Mouse (Mus musculus) cerebellum, postnatal 25 days (tissue): ENCODE data around the gene Chrna9.
"Not testable (repeated sequence)": the region's sequence is repeated elsewhere in the genome, so short reads cannot be mapped to it uniquely, and the experiment has no call there.

Source experiments
- DNase-seq, 2 experiments: peaks; one replicate each; pipeline ENCODE4 v3.0.0; 2021; ENCODE audit warnings: mixed read lengths in 2 of 2

The Chrna9 gene

DNA sequence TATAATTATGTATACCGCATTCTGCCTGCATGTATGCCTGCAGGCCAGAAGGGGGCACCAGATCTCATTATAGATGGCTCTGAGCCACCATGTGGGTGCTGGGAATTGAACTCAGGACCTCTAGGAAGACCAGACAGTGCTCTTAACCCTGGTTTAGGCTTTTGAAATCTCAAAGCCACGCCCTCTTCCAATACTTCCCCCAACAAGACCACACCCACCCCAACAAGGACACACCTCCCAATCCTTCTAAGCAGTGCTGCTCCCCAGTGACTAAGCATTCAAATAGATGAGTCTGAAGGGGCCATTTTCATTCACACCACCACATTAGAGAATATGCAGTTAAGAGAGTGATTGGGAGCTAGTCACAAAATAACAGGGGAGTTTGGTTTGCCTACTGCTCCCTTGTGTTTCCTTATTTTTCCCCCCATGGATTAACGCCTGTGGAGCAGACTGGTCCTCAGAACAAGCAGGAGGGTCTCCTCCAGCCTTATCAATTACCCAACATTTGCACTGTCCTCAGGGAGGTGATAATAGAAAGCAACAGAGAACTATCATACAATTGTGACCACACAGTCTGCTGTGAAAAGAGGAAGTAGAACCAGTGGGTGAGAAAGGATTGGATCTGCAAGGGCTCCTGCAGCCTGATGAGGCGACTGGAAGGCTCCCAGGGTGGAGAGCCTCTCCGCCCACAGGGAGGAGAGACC lies 25.3 kb downstream of the Chrna9 start:
- DNase-seq, result no peak

DNA sequence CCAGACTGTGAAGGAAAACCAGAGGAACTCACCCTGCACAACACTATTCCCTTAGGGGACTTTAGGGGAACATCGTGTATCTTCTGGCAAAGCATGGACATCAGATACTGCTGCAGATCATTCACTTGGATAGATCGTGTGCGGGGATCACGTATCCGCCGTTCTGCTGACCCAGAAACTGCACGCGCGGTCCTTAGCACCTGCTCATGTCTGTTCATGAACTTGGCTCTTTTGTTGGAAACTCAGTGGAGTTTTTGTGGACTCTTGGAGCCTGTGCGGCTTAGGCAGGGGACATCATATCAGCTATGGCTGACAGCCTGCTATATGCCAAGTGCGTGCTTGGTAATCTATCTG lies 25.9 kb downstream of the Chrna9 start:
- no peak for DNase-seq

DNA sequence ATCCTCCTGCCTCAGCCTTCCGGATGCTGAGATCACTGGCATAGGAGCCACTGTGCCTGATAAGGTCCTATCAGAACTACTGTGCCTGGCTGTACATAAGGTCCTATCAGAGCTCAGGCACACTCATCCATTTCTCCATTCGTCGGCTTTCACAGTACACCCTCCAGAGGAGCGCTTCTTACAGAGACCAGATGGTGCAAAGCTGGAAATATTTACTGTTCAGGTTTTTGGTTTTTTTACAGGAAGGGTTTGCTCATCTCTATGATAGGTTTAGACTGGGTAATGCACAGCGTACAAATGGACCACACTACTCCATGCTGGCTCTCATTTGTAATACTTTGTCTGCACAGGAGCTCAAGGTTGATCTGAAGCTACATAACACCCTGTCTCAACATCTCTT lies 28.6 kb downstream of the Chrna9 start:
- DNase-seq, result no peak

DNA sequence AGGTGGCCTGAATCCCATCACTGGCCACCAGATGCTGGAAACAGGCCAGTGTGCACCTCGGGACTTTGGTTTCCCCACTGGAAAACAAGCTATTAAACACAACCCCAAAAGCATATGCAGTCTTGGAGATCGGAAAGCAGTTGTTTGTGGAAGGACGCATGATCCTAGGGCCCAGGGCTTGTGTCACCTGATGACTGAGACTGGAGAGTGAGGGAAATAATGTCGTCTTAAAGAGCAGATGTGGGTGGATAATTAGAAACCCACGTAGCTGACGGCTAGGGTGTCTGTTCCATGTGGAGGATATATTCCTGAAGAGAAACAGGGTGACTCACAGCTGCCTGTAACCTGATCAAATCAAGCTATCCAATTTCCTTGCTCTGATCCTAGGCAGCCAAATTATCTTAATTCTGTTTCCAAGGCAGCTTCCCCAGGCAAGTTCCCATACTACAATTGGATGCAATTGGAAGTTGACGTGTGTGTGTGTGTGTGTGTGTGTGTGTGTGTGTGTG lies 31.1 kb downstream of the Chrna9 start:
- no peak for DNase-seq

DNA sequence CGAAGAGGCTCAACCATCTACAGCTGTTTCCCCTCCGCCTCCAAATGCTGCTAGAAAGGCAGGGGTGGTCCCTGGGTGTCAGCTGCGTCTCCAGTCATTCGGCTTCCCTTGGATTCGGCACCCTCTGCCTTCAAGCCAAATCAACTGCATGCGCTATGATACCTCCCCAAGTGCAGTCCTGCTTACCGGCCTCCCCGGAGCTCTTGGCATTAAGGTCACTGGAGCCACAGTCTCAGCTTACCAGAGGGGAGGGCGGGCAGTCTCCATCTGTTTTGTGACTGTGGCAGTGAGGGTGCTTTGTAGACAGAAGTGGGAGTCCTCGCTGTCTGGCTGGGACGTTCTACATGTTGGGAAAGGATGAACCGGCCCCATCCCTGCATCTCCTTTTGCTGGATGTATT lies 32.4 kb downstream of the Chrna9 start:
- no peak for DNase-seq

DNA sequence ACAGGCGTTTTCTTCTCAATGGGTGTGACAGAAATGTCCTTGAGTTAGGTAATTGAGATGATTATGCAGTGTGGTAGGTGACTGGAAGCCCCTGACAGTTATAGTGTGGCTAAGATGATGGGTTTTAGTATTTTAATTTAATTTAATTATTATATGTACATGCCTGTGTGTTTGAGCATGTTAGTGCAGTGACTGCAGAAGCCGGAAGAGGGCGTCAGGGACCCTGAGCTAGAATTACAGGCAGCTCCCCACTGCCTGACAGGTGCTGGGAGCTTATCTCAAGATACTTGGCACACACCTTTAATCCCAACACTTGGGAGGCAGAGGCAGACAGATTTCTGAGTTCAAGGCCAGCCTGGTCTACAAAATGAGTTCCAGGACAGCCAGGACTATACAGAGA lies 33.3 kb downstream of the Chrna9 start:
- no peak for DNase-seq

DNA sequence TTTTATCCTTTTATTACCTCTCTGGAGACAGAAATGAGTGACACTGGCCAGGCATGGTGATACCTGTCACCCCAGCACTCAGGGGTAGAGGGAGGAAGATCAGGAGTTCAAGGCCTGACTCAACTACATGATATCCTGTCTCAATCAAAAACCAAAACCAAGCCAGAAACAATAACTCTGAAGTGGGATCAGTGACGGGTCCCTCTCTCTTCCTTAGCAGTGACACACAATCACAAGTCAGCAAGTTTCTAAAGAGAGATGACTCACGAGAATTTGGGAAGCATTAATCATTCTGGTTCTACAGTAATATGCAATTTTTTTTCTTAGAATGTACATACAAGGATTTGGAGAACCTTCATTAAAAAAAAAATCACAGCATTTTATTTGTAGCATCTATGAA lies 38.5 kb downstream of the Chrna9 start:
- no peak for DNase-seq

DNA sequence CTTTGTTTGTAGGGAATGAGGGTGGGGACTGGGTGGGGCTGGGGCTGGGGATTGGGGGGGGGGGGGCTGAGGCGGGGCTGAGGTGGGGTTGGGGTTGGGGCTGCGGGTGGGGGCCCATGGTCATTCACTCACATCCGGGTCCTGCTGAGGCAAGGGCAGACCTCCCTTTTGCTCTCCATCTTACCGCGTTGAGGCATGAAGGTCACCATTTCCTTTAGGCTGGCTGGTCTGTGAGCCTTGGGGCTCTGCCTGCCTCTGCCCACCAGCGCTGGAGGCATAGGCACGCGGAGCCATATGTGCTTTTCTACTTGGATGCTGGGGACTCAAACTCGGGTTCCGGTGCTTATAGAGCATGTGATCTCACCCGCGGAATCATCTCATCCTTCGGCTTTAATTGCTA lies 41.0 kb downstream of the Chrna9 start:
- no peak for DNase-seq

DNA sequence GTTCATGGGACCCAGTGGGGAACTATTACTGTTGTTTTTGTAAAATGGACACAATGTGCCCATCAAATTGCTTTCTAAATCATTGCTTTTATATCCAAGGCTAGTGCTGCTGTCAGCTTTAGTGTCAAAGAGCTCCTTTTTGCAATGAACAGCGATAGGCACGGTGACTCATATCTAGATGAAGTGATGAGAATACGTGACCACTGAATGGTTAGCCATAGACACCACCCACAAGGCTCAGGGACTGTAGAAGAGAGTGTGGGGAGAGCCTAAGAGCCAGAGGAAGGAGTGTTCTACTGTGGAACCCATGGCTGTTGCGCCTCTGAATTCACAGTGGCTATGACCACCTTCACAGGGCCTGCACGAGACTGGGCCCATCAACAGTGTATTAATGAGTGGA lies 51.7 kb downstream of the Chrna9 start:
- no peak for DNase-seq

DNA sequence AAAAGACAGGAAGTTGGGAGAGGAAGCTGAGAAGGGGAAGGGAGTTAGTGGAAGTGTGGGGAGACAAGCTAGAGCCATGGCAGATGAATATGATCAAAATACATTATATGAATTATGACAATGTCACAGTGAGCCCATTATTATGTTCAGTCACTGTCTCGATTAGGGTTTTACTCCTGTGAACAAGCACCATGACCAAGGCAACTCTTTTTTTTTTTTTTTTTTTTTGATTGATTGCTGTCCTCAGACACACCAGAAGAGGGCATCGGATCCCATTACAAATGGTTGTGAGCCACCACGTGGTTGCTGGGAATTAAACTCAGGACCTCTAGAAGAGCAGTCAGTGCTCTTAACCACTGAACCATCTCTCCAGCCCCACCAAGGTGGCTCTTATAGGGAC lies 52.3 kb downstream of the Chrna9 start:
- DNase-seq, result not testable (repeated sequence)

DNA sequence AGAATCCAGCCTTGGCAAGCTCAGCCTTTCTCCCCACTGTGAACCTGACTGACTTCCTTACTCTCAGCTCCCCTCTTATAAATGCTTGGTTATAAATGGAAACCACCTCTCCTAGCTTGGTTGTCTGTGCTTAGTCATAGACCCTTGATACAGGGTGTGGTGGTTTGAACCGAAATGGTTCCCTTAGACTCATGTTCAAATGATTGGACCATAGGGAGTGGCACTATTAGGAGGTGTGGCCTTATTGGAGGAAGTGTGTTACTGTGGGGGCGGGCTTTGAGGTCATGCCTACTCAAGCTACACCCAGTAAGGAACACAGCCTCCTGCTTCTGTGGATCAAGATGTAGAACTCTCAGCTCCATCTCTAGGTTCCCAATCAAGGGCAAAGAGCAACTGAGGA lies 56.5 kb downstream of the Chrna9 start:
- DNase-seq, result no peak

DNA sequence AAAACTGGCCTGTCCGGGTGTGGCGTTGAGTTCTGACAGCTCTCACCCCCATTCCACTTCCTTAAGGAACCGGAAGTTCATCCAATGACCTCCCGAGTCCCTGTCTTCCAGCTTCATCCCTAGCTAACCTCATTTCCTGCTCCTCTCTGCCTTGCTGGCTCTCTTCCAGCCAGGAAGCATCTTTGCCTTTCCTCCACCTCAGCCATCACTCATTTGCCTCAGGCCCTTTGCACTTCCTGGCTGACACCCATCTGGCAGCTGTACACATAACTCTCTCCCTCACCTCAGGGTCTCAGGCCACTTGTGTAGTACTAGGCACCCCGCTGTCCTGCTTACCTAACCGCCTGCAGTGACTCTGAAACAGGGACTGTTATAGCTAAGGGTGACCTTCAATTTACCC lies 59.9 kb downstream of the Chrna9 start:
- DNase-seq, result peak in 1 of 2 experiments; percentile 8

DNA sequence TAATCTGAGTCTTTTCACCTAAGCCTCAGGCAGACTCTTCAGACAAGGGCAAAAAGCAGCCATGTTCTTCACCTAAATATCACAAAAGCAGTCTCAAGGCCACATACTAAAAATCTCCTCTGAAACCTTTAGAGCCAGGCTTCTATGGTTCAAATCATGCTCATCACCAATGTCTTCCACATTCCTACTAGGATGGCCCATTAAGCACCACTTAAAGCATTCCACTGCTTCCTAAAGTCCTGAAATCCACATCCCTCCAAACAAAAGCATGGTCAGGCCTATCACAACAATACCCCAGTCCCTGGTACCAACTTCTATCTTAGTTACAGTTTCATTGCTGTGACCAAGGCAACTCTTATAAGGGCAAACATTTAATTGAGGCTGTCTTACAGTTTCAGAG lies 63.1 kb downstream of the Chrna9 start:
- no peak for DNase-seq

DNA sequence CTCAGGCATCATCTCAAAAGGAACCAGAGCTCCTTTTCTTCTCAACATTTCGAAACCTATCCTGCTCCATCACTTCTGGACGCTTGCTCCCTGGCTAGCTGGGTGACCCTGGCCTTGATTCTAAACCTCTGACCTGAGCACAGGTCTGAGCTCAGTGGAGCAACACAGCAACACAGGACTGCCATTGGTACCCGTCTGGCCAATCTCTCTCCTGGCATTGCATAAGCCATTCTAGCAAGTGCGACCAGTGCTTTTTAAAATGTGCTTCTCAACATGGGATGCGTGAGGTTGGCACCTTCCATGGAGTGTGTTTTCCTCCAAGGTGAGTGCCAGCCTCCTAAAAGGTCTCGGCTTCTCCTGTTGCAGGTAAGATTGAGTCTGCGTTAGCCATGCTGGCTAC lies 64.4 kb downstream of the Chrna9 start:
- no peak for DNase-seq

DNA sequence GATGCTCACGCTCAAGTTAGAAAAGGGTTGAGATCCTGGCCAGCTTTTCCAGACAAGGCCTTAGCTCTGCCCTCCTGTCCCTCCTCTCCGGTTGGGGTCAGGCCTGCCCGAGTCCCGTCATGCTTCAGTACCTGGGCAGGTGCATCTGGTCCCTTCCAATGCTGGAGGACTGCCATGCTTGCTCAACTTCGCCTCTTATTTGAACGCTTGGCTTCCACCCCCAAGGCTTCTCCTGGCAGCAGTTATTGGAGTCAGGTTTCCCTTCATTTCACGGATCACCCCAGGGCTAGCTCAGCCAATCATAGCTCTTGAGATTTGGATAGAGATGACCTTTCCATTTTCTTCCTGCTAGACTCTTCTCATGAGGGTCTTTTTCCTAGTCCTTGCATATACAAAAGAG lies 65.4 kb downstream of the Chrna9 start:
- DNase-seq, result peak in 1 of 2 experiments; percentile 16

DNA sequence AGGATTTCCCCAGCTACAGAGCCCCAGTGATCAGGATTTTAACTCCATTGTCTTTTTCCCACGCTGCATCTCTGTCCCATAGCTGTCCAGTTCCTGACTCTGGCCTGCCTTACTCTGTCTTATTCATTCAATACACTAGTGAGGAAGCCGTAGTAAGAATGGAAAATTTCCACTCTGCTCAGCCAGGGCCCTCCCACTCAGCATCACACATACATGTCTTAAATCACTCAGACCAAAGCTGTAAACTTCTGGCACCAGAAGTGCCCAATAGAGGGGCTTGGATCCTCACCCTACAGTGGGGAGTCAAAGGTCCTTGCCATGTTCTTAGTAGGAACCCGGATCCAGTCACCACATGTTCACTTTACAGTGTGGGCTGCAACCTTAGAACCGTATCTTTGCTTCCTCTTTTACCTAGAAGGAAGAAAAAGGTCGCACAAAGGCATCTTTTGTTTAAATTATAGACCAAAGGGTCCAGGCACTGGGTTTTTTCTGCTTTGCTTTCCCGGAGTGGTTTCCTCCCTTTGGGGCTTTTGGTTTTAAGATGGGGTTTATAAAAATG lies 65.9 kb downstream of the Chrna9 start:
- no peak for DNase-seq

DNA sequence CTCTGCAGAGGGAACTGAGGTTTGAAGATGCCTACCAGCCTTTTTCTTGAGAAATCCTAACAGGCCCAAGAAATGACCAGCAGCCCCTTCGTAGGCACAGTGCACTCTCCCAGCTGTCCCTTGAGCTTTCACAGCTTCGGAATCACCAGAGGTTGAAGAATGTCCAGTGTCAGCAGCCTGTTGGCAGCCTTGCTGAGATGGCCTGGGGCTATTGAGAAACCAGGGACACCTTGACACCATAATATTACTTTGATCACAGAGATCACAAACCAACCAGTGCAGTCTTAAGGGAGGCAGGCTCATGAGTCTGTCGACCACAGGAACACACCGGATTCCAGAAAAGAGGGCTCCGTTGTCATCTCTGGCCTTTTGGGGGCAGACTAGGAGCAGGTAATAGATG lies 66.5 kb downstream of the Chrna9 start:
- DNase-seq, result no peak

DNA sequence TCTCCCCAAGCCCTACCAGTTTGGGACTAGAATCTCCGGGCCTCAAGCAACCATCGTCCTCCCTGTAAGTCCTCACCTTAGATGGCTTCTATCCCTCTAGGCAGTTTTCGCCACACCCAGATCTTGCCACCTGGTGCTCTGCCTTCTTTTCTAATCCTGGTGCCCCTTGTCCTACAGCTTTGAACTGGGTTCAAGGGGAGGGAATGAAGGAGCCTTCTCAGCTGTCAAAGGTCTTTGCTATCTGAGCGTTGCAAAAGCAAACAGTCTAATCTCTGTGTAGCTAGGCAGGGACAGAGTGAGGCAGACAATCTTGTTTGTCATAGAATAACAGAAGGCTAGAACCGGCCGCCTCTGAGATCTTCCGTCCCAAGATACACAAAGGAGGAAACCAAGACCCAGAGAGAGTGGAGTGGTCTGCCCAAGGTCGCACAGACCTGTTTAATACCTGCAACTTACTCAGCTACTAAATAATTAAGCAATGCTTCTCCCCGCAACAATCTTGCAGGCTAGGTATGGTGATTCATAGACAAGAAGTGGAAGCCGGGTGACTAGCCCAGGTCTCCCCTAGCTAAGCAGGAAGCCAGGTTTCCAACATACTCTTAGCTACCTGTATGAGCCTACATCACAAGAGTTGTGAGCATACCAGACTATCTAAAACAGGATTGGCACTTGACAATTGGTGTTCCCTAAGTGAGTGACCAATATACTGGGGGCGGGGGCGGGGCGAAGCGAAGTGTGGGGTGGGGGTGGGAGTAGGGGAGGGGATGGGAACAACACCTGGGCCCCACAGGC lies 69.6 kb downstream of the Chrna9 start, which contains the start of gene 9130230L23Rik:
Gene 9130230L23Rik (minus strand): TSS at position 152 of the 792 bp plus-strand sequence.
- DNase-seq, result no peak

DNA sequence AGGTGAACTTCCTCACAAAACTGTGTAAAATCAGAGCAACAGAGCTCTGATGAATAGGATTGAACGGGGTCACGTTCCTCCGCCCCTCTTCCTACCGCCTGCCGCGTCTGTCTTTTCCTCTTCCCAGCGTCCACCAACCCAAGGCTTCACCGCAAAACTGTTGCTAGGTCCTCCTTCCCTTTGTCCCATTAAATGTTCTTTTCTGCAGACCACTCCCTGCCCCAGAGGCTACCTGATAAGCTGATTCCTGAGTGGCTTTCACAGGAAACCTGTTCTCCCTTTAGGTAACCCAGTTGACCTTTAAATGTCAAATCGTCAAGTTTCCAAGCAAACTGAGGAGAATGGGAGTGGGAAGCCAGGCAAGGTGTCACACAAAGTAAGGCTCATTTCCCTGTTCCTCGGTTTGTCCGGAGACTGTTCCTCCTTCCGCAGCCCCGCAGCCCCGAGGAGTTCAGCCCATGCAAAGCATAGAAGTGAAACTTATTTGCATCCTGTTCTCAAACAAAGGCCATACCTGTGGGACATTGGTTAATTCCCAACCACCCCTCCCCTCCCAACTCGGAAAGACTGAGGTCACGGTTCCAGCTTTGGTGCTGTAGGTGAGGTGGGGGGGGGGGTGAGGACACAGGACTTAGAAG lies 70.4 kb downstream of the Chrna9 start:
- DNase-seq, result no peak

DNA sequence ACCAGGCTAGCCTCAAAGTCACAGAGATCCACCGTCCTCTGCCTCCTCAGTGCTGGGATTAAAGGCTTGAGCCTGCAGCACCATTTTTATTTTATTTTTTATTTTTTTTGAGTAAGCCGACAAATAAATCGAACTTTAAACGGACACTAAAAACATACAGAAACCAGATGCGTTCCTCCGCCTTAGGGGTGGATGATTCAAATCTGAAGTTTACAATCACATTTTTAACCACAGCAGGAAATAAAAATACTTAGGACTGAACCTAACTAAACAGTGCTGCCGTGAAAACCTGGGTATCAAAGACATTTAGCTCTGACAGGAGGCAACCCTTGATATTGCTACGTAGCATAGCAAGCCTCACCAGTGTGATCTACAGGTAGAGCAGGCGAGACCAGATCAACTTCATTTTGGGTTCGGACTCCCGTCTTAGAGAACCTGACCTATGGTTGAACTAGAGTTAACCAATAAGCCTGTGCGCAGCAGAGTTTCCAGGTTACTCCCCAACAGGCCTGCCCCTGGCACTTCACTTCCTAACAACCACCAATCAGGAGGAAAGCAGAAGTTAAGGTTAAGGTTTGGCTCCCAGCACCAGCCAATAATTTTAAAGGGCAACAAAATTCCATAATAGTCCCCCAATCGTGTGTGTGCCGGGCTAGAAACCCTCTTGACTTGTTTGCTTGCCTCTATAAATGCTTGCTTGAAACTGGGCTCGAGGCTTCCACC lies 73.7 kb downstream of the Chrna9 start:
- no peak for DNase-seq

DNA sequence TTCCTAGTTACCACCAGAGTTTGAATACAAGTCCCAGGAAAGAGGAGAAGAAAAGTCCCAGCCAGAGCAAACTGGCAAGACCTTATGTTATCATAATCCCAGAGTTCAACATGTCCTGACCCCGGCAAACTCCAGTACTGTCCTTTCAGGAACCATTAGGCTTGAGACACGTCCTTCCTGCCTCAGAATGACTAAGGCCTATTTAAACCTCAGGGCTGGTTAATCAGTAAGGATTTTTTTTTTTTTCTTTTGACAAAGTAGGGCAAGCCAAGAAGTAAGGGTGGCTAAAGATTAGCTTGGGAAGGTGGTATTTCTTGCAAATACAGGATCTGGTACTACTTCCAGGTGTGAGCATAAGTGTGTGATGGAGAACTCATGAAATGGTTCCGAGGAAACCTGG lies 79.3 kb downstream of the Chrna9 start:
- no peak for DNase-seq

DNA sequence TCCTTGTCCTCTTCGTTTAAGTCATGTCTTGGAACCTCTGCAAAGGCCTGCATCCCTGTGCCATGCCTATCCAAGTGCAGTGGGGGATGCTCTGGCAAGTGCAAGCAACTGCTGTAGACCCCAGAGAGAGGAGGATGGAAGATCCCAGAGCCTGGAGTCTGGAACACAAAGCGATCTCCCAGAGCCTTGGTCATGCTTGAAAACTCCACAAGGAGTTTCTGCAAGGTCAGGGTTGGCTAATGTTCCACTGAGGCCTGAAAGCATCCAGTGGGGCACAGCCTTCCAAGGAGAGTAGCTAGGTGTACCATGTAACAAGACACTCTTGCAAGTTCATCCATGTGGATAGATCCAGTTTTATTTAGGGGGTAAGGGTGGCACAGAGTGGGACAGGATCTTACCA lies 79.7 kb downstream of the Chrna9 start:
- no peak for DNase-seq

DNA sequence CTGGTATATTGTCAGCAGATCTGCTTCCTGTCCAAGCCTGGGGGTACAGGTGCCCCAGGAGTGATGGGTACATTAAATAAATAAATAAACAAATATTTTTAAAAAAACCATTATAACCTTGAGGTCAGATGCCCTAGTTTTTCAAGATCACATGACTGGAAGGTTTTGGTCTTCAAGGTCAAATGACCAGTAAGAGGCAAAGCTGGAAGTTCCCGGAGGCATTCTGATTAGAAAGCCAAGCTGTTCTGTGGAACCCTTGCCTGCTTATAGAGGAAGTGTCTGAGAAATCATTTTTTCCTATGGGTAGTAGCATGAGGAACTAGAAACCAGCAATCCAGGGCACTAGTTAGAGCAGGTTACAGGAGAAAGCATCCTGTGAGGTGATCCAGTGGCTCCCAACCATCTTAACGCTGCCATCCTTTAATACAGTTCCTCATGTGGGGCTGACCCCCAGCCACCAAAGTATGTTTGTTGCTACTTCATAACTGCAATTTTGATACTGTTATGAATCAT lies 80.8 kb downstream of the Chrna9 start:
- no peak for DNase-seq
